Mouse (Mus musculus) cerebellum, adult 9-10 months (tissue): Measurements from ENCODE around the gene Pgpep1.
A peak's percentile ranks its signal among the peaks of the same experiment; 100 is the strongest.

Experiments used
- DNase-seq: peaks from one replicate; pipeline ENCODE4 v3.0.0; 2022

The Pgpep1 gene

DNA sequence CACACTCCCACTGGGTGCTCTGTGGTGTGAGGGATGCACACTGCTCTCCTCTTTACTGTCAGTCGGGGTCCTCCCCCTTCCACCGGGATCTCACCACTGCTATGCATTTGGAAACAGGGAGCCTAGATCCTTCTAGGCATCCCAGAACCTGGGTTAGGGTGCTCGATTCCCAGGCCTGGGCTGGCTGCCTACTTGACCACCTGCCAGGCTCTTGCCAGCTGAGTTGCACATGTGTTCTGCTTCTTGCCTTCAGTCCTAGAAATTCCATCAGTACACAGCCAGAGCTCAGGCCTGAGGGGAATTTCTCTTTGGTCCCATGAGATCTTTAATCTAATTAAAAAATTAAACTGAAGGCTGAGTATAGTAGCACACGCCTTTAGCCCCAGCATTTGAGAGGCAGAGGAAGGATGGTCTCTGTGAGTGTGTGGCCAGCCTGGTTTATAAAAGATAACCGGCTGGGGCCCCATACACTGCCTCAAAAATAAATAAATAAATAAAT is 29.8 kb upstream of the Pgpep1 start:
- no peak for DNase-seq

DNA sequence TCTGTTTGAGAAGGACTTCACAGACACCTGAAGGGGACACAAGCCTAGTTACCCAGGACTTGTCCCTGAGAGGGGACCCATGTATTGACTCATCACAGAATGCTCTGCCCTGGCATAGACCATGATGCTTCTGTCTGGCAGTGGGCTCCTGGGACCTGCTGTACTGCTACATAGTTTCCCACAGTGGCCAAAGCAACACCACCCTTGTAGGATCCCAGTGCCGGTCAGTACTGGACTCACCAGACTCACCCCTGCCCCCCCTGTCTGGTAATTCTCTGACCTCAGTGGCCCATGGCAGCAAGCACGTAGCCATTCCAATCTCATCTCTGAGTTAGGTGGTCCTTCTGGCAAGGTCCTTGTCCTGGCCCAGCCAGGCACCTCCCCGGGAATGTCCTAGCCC is 27.9 kb upstream of the Pgpep1 start:
- DNase-seq: no peak

DNA sequence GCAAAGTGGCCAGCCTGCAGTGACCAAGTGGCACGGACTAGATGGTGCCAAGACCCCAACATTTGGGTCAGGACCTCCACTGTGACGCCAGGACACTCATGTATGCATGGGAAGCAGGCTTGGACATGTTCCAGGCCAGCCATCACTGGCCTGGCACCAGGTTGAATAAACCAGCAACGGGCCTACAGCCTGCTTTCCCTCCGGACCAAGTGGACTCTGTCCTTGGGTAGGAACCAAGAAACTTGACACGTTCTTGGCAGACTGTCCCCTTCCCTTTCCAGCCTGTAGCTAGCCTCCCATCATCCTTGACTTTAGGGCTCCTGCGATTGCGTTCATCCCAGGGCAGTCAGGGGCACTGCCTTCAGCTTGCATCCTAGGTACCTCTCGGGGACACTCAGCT is 27.4 kb upstream of the Pgpep1 start:
- no peak for DNase-seq

DNA sequence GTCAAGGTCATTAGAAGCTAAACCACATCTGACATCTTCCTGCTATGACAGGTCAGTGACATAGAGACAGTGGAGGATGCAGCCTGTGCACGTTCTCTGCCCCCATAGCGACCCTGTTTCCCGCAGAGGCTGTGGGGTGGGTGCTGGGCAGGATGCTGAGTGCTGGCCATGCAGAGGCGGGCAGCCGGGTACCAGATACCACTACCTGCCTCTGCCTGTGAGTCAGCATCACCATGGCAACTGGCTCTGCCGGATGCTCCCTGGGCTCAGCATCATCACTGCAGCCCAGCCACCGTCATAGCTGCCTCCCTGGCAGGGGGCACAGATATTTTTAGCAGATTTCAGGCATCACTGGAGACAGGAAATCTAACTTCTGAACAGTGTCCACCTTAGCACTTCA is 24.1 kb upstream of the Pgpep1 start:
- no peak for DNase-seq

DNA sequence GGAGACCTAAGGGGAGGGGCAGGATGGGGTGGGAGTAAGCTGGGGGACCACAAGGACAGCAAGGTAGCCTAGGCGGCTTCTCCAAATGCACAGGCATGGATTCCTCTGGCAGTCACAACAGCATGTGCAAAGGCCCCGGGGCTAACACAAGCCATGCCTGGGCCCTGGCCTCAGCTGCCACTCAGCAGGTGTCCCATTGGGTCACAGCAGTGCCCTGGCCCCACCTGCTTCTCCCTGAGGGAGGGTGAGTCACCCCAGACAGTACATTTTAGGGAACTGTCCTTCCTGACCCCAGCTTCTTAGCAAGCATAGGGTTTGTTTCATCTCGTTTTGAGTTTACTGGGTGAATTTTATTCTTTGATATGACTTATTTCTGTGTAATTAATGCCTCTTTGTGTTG is 22.5 kb upstream of the Pgpep1 start:
- no peak for DNase-seq

DNA sequence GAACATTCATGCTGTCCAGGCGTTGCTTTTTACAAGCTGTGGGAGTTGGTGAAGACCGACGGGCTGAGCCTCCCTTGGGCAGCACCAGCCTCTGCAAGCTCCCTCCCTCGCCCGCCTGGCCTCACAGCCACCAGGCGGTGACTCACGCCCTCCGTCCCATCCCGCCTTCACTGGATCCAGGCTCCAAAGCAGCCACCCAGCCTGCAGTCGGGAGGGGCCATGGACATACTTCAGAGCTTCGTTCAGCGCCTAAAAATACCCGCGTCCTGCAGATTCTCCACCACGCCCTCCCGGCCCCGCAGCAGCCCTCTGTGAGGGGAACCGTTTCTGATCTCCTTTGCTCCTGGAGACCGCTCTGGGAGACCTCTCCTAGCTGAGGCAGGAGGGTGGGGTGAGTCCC is 22.0 kb upstream of the Pgpep1 start:
- no peak for DNase-seq

DNA sequence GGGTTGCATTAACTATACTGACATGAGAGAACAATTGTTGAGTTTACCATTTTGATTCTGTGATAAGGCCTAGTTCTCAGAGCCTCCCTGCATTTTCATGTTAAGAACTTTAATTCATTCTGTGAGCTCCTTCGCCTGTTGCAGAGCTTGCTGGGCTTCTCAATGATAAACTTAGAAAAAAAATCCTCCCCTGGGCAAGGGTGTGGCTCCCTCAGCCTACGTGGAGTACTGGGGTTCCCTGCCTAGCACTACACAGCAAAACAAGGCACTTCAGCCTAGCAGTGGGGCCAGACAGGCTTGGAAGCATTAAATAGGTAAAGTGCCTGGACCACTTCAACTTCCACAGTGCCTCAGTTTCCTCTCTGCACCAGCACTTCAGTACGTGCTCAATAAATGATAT is 21.2 kb upstream of the Pgpep1 start:
- no peak for DNase-seq

DNA sequence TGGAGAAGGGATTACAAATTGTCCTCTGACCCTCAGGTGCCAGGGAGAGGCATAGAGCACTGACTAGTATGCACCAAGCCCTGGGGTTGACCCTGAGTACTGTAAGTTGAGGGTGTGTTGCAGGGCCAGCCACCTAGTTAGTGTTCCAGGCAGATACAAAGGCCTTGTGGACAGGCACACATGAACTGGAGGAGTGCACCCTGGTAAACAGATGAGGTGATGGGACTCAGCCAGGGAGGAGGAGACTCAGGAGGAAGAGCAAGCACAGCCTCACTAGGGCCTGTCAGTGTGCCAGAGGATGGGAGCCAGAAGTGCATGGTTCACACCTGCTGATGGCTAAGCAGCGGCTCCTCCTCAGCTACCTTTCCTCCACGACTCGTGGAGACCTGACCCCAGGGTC is 19.9 kb upstream of the Pgpep1 start:
- no peak for DNase-seq

DNA sequence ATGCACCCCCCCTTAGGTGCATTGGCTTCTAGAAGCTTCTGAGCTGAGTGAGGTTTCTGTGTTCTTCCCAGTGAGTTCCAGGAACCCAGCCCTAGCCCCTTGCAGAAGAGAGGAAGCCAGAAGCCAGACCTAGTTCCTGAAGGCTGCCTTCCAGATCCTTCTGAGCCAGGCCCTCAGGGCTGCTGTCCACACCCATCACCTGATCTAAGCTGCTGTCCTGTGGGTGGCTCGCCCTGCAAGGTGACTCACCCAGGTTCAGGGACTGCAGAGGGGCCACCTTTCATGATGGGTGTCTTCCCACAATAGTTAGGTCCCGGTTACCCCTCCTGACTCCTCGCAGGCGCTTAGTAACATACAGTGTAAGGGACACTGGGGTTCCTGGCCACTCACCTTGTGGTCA is 19.2 kb upstream of the Pgpep1 start:
- DNase-seq: no peak

DNA sequence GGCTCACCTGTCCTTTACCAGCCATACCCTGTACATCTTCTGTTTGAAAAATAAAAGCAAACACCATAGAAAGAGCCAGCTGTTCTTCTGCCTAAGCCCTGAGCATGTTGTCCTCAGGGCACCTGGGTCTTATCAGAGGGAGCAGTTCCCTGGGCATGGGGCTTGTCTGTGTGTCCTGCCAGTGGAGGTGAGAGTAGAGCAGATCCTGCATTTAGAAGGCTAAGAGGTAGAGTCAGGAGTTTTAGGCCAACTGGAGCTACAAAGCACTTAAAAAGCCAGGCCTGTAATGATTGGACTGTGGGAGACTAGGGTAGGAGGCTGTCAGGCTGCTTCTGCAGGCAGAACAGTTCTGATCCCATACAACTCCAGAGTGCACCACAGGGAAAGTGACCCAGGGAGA is 18.5 kb upstream of the Pgpep1 start:
- DNase-seq: no peak

DNA sequence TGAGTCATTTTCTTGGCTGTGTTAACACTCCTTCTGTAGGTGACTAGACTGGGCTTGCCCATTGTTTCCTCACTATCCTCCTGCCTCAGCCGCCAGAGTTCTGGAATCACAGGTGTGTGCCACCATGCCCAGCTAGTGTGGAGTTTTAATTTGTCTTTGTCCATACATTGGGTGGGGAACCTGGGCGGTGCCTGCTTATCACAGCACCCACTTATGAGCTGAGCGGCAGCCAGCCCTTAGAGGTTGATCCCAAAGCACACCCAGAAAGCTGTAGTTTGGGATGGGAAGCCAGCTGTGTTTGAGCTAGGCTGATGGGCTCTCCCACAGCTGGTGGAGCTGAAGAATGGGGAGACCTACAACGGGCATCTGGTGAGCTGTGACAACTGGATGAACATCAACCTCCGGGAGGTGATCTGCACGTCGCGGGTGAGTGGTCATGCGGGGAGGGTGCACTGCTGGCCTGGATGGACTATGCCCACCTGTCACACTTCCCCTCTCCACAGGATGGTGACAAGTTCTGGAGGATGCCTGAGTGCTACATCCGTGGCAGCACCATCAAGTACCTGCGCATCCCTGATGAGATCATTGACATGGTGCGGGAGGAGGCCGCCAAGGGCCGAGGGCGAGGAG is 17.4 kb upstream of the Pgpep1 start:
- DNase-seq: no peak

DNA sequence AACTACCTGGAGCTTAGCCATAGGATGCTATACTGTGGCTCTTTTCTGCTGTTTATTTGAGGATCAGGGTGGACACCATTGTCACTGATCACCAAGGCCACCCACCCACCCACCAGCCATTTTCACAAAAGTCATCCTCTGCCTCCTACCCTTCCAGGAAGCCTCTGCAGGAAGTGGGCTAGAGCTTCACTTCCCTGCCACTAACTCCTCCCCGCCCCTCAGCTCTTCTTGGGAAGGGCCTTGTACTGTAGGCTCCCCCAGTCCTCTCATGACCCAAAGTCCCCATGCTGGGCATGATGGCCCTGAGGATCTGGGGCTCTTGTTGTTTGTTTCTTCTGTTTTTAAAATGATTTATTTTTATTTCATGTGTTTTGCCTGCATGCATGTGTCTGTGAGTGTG is 15.1 kb upstream of the Pgpep1 start:
- no peak for DNase-seq

DNA sequence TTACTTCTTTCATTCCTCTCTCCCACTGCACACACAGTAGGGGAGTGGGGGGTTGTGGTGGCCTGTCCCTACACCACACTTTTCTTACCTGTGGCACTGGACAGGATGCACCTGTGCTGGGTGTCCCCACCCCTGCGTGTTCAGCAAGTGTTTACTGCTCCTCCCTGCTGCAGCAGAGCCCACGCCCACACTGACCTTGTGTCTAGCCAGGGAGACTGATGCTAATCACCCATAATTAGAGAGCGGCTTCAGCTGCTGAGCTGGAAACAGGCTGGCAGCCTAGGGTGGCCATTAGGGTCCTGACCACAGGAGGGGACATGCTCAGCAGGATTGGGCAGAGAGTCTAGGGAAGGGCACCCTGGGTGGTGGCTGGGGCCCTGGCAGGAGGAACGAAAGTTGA is 14.5 kb upstream of the Pgpep1 start:
- DNase-seq: no peak

DNA sequence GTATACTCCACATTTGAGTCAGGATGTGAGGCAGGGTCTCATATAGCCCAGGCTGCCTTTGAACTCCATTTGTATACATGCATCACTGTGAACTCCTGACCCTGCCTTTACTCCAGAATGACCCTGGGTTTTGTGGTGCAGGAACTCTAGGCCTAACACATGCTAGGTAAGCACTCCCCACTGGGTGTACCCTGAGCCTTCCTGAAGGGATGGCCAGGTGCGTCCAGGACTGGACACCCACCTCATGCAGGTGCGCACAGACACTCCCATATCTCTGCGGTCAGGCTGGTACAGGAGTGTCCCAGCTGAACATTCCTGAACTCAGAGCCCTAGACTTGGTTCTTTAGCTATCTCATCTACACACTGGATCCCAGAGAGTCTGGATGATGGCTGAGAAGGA is 13.9 kb upstream of the Pgpep1 start:
- DNase-seq: peak; percentile 68

DNA sequence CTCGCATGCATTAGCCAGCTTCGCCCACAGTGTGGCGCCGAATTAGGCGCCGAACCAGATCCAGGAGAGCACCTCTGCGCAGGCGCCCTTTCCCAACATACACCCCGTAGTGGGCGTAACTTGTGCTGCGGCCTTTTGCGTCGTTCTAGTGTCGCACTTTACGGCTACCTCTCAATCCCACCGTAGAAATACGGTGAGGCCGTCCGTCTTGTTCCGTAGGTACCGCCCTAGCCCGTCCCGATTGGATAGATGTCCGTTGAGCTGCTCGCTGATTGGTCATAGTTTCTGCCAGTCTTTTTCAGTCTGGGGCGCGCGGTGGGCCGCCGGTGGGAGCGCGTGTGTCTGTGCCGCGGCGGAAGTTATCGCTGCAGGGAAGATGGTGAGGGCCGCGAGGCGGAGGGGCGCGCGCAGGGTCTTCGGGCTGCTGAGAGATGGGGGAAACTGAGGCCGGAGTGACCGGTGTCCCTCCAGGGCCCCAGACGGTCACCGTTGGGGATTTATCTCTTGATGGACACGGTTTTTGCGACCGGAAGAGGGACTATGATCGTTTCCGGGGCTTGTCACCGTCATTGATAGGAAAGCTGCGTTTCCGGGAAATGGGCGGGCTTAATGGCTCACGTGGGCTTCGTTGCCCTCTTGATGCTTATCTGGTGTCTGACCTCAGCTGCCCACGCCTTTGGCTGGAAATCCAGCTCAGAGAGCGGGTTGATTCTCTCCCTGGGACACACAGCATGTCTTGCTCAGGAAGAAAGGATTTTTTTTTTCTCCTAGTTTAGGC is 13.1 kb upstream of the Pgpep1 start, which contains the start of gene Lsm4:
Gene Lsm4, plus strand, starts transcription at position 170 of the 778 bp plus-strand sequence.
- DNase-seq: peak; percentile 98

DNA sequence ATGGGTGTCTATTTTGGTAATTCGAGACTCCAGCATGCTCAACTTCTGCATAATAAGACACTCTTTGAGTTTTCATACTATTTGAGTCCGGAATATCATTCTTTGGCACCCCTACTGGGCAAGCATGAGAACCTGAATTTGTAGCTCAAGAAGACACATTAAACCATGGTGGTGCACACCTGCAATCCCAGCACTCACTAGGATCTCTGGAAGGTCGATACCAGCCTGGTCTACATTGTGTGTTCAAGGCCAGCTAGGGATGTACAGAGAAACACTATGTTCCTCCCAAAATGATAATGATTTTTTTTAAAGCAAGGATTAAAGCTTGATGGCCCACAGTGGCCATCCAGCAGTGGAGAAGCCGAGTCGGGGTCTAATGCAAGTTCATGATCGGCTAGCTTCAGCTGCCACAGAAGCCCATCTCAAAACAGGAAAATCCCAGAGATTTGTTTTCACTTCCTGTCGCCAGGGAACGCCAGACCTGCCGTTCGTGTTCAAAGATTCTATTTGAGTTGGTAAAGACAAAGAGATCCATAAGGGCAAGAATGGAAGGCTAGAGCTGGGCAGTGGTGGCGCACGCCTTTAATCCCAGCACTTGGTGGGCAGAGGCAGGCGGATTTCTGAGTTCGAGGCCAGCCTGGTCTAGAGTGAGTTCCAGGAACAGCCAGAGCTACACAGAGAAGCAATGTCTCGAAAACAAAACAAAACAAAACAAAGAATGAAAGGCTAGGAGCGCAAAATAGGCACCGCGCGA is 12.3 kb upstream of the Pgpep1 start:
- peak; percentile 67 for DNase-seq

DNA sequence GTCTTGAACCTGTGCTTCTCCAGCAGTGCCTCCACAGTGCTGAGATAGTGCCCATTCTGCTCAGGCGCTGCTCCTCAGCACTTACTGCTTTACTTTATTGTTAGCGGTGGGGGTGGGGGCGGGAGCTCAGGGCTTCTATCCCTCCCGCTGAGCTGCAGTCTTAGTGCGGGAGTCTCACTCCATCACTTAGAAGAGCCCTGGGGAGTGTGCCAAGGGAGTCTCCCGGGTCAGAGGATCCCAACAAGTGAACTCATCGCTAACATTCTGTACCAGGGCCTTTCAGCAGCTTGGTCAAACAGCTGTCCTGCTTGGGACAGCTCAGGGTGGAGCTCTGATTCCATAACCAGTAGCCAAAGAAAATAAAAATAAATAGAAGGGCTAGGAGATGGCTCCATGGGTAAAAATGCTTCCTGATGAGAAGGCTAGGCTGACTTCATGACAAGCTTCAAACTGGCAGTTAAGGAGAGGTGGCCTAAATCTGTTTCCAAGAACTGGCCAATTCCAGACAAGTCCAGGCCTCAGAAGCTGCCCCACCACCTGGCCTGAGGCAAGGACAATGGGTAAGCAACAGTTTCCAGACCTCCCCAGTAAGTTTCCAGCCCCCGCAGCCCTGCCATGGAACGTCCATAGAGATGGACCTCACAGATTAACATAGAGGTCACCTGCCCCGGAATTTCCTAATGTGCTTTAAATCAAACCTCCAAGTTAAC is 11.6 kb upstream of the Pgpep1 start:
- DNase-seq: no peak

DNA sequence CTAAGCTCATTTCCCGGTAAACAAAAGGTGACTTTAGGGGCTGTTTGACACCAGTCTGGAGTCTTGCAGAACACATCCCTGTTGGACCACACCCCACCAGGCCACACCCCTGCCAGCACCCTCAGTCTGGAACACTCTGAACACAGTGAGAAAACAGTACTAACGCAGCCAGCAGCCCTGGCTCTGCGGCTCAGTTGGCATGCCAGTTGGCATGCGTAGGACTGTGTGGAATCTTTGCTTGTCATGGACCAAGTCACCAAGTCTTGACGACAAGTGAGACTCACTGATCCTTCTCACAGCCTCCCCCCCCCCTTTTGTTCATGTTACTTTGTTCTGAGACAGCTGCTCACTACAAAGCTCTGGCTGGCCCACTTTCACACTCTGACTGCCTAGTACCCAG is 6.9 kb upstream of the Pgpep1 start:
- no peak for DNase-seq

DNA sequence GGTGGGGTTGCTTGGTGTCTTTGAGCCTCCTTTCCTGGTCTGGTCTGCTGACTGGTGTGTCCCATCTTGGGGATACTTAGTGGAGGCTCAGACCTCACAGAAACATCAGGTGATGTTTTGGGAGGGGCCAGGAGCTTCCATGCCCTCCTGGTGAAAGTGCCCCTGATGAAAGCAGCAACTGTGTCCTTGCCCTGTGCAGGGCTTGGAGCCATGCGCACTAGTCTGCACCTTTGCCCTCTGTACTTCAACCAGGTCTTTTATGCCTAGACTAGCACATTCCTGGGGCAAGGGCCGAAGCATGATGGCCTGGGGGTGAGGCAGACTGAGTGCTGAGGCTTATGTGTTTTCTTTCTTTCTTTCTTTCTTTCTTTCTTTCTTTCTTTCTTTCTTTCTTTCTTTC is 5.4 kb upstream of the Pgpep1 start:
- no peak for DNase-seq

DNA sequence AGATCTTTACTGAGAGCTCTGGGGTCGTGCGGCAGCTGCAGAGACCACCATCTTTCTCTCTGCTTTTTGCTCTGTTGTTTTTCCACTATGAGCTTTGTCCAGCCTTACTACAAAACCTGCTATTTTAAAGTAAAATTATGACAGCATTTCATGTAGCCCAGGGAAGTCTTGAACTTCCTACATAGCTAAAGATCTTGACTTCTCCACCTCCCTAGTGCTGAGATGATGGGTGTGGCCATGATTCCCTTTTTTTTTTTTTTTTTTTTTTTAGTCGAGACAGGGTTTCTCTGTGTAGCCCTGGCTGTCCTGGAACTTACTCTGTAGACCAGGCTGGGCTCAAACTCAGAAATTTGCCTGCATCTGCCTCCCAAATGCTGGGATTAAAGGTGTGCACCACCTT is 4.4 kb upstream of the Pgpep1 start:
- DNase-seq: no peak

DNA sequence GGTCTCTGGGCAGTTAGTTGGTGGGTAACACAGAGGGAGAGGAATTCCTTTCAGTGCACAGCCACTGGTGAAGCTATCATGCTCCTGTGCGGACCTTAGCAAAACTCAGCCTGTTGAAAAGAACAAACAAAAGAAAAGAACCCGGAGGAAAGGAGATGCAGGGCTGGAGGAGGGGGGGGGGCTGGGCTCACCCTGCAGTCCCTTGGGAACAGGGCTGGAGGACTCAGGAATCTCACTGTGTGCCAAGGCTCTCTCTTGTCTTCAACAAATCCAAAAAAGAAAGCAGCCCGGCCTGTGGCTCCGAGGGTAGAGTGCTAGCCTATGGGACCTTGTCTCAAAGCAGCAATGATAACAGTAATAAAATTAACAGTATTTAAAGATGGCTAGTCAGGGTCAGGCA is 3.5 kb upstream of the Pgpep1 start:
- no peak for DNase-seq

DNA sequence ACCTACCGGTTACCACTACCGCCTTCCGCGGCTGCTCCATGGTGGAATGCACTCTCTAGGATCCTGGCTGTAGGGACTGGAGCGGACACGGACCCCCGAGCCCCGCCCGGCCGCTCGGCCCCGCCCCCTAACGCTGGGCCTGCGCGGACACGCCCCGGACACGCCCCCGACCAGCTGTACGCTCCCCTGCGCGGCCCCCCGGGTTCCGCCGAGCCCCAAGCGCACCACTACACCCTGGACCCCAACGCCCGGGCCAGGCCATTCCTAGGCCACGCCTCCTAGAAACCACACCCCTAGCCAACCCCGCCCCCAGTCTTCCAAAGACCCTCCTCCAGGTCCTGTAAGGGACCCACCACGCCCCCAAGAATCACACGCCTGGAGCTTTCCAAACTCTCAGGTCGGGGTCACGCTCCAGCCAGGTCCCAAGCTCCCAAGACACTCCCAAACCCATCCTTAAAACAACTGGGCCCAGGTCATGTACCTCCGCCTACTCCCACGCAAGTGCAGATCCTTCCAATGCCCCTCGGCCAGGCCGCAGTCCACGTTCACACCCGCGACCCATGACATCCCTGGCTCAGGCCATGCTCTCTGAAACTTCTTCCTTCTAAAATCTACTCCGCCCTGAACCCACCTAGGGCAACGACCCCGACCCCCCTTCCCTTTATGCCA is 450 bp downstream of the Pgpep1 start:
- DNase-seq: peak; percentile 62
